Mouse (Mus musculus) kidney, adult 2 months (tissue): ENCODE measurements around the gene Serpinf1.

Source experiments
- CTCF ChIP-seq: fragments of 200-500 bp; conservative IDR thresholded peaks from 2 replicates; pipeline ENCODE4 v1.5.1; 2011; ENCODE audit warnings: low read depth, mild to moderate bottlenecking, control low read depth, low read length, moderate library complexity, mixed read lengths; ENCODE audit not compliant: insufficient read depth, insufficient read length
- POLR2A ChIP-seq: fragments of 200-500 bp; IDR thresholded peaks from one replicate; pipeline ENCODE4 v1.6.1; 2011; ENCODE audit warnings: low read depth, low read length, control low read depth

- TF ChIP-seq CTCF (no peak), POLR2A (peak; percentile 66)
Observed at GRCm38 (mm10) chr11:75439363-75439762, 16.9 kb upstream of the Serpinf1 start, which contains the start of gene Serpinf2.
